In the genomic region with DNA sequence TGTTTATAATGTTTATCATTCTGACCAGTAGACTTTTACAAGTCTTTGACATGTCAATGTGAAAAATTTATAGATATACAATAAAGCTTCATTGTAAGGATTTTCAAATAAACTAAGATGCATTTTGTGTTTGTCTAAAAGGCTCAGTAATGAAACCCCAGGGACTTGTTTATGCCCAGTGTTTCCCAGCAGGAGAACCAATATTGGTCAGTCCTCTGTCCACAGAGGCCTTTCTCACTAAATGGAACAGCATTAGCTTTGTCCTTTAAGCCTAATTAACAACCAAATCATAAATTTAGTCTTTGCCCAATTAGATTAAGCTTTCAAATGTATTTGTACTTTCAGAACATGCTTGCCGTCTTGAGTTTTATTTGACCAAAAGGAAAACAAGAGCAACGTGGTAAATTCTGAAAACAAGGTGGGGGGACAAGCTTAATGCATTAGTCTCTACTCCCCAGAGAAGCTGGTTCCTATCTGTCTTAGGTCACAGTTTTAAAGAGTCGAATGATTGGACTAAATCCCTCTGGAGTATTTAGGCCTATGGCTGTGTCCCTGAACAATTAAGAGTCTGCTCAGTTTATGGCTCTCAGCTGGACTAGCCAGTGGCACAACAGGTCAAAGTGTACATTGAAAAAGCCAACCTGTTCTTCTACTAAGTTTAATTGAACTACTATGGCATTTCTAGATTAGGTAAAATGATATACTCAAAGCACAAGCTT, we compare ENCODE assay signal across 17 mouse cellular contexts.
"Had no signal": no experiment of that assay in that cellular context is flagged by ENCODE, and none has a peak within 500 bp of the region (broad histone marks: within the 10 kb centered on the region; RNA-seq: fewer than 3 reads in every experiment).

No protein-coding gene starts in this region.

- H3K4me2 ChIP-seq: lung, embryonic 14.5 days; midbrain, embryonic 12.5 days had no signal

- H3K36me3 ChIP-seq: midbrain, embryonic 10.5 days; midbrain, embryonic 12.5 days had no signal

- H3K4me1 ChIP-seq: midbrain, embryonic 10.5 days; midbrain, embryonic 12.5 days had no signal

- DNase-seq: lung, adult 18-20 months; lung, embryonic 14.5 days; lung, postnatal 10 days; lung, postnatal 4 days; midbrain, embryonic 14.5 days; retina, postnatal 1 day; right cerebral cortex, adult 18-20 months; right cerebral cortex, postnatal 25 days; right cerebral cortex, postnatal 4 days; spleen, adult 18-20 months; thymus, adult 18-20 months; thymus, postnatal 14 days; thymus, postnatal 36 days had no signal

- H3K27ac ChIP-seq: midbrain, embryonic 10.5 days; midbrain, embryonic 12.5 days had no signal

- H3K27me3 ChIP-seq: midbrain, embryonic 12.5 days had no signal

- ATAC-seq: midbrain, embryonic 16.5 days had no signal

- H3K9me3 ChIP-seq: midbrain, embryonic 10.5 days; midbrain, embryonic 12.5 days had no signal

- H3K4me3 ChIP-seq: midbrain, embryonic 10.5 days; midbrain, embryonic 12.5 days; myocyte had no signal

- H3K9ac ChIP-seq: lung, embryonic 14.5 days; midbrain, embryonic 12.5 days had no signal
